Mouse (Mus musculus) olfactory bulb, adult 2 months (tissue): ENCODE measurements around the gene Fgf8.

Experiments used
- CTCF ChIP-seq: fragments of 200-500 bp; IDR thresholded peaks from 2 replicates; pipeline ENCODE4 v1.5.1; 2012; ENCODE audit warnings: low read depth, mild to moderate bottlenecking, low read length, moderate library complexity; ENCODE audit not compliant: insufficient read depth
- POLR2A ChIP-seq: fragments of 200-500 bp; IDR thresholded peaks from 2 replicates; pipeline ENCODE4 v1.6.1; 2012; ENCODE audit warnings: mild to moderate bottlenecking, low read depth, low read length, moderate library complexity; ENCODE audit not compliant: insufficient read depth

DNA sequence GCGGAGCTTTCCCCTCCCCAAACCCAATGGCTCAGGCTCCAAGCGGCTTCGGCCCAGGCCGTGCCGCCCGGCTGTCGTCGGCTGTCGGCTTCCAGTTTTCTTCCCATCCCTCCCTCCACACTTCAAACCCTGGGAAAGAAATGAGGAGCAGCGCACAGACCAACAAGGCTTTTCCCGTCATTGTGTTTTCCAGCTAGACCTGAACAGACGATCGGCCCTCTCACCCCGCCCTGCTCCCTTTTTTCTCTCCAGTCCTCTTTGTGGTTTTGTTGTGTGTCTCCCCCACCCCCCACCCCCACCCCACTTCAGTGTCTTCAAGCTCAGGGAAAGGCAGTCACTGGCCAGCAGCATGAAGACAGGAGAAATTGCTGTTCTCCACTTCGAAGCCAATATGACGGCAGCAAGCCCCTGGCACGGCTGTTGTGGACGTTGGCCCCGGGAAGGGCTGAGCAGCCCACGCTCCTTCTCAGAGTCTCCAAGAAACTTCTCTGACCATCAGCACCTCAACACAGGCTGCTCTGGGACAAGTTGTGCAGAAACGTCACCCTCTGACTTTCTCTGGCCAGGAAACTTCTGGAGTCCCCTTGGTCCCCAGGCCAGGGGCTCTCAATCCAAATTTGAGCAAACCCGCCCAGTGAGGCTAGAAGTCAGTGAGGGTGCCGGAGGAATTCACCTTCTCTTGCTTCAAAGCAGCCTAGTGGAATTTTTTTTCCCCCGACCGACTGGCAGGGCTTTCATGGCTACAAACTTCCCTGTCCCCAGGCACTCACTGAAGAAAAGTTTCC is 47.0 kb downstream of the Fgf8 start:
- TF ChIP-seq CTCF (no peak), POLR2A (no peak)
